Mouse (Mus musculus): Measurements from ENCODE around the gene Cdc42bpg. TPM values are rescaled to one million over a fixed set of nuclear protein-coding genes. Genes with fewer than 3 reads are reported as not detected.

Gene Cdc42bpg
- total RNA-seq, 2 experiments from 2014 or later: 3.3 to 3.4 TPM

DNA sequence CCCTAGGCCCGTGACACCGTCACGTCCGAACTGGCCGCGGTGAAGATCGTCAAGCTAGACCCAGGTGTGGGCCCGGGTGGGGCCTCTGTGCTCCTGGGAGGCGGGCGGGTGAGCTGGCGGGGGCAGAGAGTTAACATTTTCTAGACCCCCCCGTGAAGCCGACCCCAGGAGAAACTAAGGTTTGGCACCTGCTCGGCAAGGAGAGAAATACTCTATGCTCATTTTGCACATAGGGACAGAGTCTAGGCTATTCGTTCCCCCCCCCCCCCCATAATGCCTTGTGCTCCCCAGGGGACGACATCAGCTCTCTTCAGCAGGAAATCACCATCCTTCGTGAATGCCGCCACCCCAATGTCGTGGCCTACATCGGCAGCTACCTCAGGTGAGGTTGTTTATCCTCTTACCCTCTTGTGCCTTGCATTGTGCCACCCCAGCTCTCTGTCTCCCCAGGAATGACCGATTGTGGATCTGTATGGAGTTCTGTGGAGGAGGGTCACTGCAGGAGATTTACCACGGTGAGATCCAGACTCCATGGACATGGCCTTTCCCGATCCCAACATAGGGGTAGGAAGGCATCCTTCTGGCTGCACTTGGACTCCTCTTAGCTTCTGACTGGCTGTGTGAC is 35.3 kb downstream of the Cdc42bpg start:
- DNase-seq (ENCODE audit: low spot score in 2 of 2): no peak
- intact Hi-C loops (cut with DNase I): no loop called here

DNA sequence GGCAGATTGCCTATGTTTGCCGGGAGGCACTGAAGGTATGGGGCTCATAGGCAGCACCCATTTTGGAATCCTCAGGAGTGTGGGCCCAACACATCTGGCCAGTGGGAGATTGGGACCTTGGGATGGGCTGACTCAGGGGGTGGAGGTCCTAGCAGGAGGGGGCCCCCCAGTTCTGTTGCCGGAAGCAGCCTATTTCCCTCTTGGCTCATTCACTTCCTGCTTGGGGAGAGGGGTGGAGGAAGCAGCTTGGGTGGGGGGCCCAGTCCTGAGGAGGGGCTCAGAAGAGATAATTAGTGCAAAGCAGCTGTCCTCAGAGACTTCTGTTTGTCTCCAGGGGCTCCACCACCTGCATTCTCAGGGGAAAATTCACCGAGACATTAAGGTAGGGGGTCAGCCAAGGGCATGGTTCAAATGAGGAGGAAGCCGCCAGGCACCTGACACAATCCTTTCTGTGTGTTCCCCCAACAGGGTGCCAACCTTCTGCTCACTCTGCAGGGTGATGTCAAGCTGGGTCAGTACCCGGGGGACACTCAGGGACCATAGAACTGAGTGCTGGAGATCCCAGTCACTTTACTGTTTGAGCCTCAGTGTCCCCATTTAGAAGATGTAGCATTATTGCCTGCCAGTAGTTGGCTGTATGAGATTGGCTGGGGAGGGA is 36.1 kb downstream of the Cdc42bpg start:
- no peak for DNase-seq (ENCODE audit: low spot score in 2 of 2)
- intact Hi-C loops (cut with DNase I): no loop called here

DNA sequence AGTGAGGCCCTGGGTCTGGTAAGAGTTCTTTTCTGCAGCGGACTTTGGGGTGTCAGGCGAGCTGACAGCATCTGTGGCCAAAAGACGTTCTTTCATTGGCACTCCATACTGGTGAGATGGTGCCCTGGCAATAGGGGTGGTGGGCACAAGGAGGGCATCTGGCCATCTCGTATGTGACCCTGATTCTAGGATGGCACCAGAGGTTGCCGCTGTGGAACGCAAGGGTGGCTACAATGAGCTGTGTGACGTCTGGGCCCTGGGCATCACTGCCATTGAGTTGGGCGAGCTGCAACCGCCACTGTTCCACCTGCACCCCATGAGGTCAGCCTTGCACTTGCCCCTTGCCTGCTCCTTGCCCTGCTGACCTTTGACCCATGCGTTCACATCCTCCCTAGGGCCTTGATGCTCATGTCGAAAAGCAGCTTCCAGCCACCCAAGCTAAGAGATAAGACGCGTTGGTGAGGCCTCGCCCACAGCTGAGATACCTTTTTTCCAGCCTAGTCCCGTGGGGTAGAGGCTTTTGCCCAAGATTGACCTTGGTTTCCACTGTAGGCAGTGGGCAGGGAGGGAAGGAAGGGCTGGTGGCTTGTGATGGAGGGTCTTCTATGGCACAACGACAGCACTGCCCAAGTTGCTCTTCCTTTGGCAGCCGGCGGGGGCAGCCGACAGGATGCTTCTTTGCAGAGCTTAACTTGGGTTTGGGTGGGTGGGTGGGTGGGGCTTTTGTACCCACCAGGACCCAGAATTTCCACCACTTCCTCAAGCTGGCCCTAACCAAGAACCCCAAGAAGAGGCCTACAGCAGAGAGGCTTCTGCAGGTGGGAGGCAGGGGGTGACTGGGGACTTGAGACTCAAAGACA is 37.0 kb downstream of the Cdc42bpg start:
- no peak for DNase-seq (ENCODE audit: low spot score in 2 of 2)

DNA sequence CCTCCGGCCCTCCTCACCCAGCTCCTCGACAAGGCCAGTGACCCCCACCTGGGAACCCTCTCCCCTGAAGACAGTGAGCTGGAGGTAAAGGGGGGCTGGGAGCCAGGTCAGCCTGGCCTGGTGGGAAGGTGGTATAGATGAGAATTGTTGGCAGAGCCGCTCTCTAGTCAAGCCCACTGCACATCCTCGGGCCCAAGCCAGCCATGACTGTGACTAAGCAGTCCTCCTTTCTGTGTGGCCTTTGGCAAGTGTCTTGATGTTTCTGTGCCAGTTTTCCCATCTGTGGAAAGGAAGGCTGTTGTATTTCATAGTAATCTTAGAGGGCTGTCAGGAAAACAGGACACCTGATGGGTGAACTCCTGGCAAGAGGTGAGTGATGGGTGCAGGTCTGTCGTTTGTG is 37.7 kb downstream of the Cdc42bpg start:
- intact Hi-C loops (cut with DNase I): no loop called here
- DNase-seq (ENCODE audit: low spot score in 2 of 2): no peak

More for the DNA sequence above, 37.0 kb downstream of the Cdc42bpg start:
- intact Hi-C loops (cut with DNase I): no loop called here

DNA sequence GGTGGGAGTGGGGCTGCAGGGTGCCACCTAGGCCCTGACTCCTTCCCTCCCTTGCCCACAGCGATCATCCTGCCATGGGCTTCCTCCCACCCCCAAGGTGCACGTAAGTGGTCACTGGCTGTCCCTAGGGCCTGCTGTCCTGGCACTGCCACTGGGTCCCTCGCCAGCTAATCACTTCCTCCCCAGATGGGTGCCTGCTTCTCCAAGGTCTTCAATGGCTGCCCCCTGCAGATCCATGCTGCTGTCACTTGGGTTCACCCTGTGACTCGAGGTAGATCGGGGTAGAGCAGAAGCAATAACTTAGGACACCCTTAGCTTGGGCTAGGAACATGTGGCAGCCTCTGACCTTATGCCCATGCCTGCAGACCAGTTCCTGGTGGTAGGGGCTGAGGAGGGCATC is 39.8 kb downstream of the Cdc42bpg start:
- no peak for DNase-seq (ENCODE audit: low spot score in 2 of 2)
- intact Hi-C loops (cut with DNase I): no loop called here

DNA sequence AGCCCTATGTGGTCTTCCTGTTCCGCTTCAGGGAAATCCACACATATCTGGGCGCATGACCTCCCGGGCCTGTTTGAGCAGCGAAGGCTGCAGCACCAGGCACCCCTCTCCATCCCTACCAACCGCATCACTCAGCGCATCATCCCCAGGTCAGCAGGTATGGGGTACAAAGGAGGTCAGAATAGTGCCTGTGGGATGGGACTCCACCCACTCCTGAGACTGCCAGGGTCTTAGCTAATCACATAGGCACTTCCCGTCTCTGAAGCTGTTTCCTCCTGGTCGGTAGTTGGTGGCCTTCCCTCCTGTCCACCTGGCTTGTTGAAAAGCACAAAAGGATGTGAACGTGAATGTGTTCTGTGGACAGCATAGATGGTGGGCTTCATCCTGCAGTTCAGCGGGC is 40.4 kb downstream of the Cdc42bpg start:
- intact Hi-C loops (cut with DNase I): no loop called here
- DNase-seq (ENCODE audit: low spot score in 2 of 2): no peak

DNA sequence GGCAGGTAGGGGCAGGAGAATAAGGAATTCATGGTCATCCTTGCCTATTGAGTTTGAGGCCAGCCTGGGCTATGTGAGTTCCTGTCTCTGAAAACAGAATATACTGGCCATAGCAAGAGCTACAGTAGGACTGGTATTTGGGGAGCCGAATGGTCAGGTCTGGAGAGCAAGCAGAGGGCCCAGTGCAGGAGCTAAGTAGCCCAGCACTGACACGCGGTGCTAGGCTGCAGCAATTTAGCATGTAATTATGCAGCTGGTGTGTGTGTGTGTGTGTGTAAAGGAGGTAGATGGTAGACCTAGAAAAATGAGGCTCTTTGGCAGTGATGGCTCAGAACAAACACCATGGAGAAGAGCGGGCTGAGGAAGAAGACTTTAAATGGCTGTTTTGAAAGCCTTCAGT is 41.4 kb downstream of the Cdc42bpg start:
- intact Hi-C loops (cut with DNase I): no loop called here

DNA sequence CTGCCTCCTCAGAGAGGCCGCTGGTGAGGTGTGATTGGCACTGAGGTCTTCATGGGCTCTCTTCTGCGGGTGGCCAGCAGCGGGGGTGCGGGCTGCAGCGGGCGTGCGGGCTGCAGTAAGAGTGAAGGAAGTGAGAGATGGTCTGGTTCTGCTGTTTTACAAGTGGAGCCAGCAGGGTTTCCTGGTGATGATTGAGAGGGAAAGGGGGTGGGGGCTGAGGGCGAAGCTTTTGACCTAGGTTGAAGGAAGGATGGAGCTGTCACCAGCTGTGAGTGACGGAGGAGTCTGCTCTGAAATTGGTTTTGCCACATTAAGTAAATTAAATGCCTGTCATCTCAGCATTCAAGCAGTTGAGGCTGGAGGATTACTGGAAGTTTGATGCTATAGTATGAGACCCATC is 42.5 kb downstream of the Cdc42bpg start:
- no peak for DNase-seq (ENCODE audit: low spot score in 2 of 2)
- intact Hi-C loops (cut with DNase I): no loop called here

More for the DNA sequence above, 41.4 kb downstream of the Cdc42bpg start:
- no peak for DNase-seq (ENCODE audit: low spot score in 2 of 2)

DNA sequence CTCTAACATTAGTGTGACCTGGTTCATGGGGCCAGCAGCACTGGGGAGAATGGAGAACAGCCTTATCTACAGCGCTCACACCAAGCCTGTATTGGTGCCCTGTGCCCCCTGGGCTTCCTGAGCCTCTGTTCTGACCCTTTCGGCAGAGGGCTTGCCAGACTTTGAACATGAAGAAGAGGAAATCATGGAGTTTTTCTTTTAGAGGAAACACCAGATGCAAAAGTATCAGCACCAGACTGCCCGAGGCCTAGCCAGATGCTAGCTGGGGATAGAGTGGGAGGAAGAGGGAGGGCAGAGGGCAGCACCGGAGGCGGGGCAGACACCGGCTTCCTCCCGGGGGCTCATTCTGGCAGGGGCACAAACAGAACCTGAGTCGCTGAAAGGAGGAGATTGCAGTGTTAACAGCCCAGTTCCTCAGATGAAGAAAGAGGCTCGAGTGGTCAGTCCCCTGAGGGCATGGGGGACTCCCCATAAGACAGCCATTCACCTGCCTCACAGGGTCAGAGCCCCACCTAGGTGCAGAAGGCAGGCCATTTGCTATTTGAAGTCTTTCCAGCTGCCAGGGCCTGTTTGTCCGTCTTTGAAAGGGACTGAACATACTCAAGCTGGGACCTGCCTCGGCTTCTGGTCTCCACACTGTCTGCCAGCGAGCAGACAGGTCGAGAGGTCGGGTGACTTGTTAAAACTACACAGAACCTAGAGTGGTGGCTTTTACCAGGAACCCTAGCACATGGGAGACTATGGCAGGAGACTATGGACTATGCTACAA is 43.1 kb downstream of the Cdc42bpg start:
- intact Hi-C loops (cut with DNase I): no loop called here
- DNase-seq (ENCODE audit: low spot score in 2 of 2): no peak

DNA sequence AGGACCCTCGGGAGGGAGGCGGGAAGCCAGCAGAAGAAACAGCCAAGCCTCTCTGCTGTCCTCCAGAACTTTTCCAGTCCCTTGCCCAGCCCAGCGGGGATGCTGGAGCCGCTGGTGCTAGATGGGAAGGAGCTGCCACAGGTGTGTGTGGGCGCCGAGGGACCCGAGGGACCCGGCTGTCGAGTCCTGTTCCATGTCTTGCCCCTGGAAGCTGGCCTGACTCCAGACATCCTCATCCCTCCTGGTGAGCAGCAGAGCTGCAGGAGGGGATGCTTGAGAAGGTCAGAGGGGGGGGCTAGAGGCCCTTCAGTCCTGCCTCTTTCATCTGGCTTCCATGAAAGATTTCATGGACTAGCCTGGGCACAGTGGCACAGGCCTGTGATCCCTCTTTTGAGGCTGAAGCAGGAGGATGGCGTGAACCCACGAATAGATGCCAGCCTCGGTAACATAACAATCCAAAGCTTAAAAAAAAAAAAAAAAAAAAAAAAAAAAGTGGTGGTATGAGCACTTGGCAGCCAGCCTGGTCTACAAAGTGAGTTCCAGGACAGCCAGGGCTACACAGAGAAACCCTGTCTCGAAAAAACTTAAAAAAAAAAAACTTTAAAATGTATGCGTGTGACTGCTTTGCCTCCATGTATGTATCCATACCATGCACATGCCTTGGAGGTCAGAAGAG is 45.3 kb downstream of the Cdc42bpg start:
- intact Hi-C loops (cut with DNase I): no loop called here
- no peak for DNase-seq (ENCODE audit: low spot score in 2 of 2)

DNA sequence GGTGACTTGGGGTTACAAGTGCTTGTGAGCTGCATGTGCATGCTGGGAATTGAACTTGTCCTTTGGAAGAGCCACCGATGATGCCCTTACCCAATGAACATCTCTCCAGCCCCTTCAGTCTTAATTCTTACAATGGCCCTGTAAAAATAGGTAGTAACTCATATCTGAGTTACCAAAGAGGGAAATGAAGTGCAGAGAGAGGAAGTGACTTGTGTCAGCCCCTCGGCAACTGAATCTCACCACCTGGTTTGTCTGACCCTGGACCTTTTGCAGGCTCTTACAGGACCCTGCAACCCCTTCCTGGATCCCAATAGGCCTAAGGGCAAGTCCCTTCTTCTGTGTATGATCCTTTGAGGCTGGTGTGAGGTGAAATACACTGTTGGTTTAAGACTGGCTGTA is 45.9 kb downstream of the Cdc42bpg start:
- intact Hi-C loops (cut with DNase I): no loop called here
- DNase-seq (ENCODE audit: low spot score in 2 of 2): no peak

DNA sequence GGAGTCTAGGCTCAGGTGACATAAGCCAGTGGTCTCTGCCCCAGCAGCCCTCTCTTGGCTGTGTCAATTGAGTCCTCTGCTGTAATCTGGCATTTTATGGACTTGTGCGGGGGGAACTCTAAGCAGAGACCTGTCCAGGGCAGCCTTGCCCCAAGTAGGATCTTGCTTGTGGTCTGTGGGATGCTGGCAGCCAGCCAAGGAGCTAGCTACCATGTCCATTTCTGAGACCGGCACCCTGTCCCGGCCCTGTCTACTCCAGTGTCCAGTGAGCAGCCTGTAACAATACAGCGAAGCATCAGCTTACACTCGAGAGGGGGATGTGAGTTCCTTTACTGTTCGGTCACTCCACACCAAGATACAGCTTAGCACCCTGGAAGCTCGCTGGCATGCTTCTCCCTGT is 47.8 kb downstream of the Cdc42bpg start:
- DNase-seq (ENCODE audit: low spot score in 2 of 2): no peak
- intact Hi-C loops (cut with DNase I): no loop called here

DNA sequence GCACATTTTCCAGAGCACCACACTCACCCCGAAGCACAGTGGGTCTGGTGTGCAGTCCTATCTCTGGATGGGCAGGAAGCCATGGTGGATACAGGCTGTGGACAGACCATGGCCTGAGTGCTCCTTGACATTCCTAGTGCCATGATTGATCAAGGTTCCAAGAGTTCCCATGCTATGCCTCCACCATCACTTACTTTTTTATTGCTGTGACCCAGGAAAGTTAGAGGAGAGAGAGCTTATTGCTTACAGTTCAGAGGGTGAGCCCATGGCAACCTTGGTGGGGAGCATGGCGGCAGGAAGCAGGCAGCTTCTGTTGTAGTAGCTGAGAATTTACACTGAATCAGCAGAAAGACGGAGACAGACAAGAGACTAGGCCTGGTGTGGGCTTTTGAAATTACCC is 55.0 kb downstream of the Cdc42bpg start:
- no peak for DNase-seq (ENCODE audit: low spot score in 2 of 2)
- intact Hi-C loops (cut with DNase I): no loop called here

DNA sequence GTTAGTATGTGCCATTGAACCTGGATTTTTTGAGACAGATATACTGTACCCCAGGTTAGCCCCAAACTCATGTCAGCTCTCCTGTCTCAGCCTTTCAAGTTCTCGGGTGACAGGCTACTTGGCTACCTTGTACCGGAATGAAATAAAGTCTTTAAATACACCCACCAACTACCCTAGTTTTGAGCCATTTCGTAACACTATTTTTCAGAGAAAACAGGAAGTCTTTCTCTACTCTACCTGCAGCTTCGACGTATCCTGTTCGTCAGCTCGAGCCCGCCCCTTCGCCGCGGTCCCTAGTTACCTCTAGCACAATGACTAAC is 56.8 kb downstream of the Cdc42bpg start:
- no peak for DNase-seq (ENCODE audit: low spot score in 2 of 2)
- intact Hi-C loops (cut with DNase I): no loop called here

DNA sequence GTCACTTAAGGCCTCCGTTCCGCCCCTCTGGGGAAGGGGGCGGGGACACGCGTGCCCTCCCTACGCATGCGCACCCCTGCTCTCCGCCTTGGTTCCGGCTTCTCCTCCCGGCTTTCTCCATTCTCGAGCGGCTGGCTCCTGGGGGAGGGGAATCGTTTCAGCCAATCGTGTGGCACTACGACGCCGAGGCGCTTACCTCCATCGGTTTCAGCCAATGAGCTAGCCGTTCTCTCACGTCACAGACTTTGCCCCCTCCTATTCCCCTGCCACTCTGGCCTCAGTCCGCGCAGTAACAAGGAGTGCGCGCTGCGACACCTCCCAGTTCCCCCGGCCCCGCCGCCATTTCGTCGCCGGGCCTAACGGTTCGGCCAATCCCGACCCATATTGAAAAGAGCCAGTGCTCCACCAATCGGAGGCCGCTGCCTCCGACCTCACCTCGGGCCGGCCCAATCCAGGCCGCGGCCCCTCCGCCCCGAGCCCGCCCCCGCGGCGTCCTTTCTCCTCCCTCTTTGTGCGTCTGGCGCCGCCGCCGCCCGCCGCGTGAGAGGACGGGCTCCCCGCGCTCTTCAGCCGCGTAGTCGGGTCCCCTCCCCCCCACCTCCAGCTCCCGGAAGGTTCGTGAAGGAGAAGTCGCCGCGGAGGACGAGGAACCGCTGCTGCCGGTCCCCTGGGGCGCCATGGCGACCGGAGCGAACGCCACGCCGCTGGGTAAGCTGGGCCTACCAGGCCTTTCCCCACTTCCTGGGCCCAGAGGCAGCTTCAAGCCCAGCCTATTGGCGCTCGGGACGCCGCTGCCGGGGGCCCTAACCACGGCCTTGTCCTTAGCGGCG is 57.4 kb downstream of the Cdc42bpg start, which contains the start of gene Sf1:
TSS of gene Sf1 (plus strand) at position 280 of the 830 bp plus-strand sequence.
- intact Hi-C loops (cut with DNase I): no loop called here
- DNase-seq (ENCODE audit: low spot score in 2 of 2): peak; percentile 100

DNA sequence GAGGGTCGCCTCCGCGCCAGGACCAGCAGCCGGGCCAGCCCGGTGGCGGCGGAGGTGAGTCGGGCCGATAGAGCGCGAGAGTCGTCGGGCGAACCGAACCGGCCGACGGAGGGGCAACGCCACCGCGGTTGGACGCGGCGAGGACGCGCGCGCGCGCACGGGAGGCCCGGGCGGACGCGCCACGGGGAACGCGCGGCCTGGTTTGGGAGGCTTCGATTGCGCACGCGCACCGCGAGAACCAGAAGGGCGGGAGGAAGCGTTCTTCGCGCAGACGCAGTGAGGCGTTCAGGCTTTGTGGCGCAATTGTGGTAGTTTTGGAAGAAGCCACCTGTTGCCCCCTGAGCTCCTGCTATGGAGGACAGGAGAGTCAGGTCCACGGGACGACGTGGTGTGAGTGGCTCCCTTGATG is 58.1 kb downstream of the Cdc42bpg start:
- intact Hi-C loops (cut with DNase I): no loop called here

DNA sequence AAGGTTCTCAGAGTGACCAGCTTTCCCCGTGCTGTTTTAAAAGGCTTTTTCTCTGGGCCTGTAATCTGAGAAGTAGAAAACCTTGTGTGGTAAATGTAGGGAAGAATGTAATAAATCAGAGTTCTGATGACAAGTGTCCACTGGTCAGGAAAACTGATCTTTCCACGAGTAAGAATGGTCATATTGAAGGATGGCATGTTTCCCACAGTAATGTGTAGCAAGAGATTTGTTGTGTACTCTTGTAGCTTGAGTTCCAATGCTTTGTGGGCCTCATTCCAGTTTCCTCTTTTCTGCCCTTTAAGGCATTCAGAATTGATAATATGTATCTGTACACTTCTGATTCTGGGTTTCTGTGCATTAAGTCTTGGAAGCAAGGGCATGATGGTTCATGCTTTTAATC is 58.6 kb downstream of the Cdc42bpg start:
- intact Hi-C loops (cut with DNase I): loop anchor here (5.0 kb wide), 1 partner anchor 52 kb away; the partner anchor contains the start of gene Nrxn2
- DNase-seq (ENCODE audit: low spot score in 2 of 2): no peak

More for the DNA sequence above, 58.1 kb downstream of the Cdc42bpg start:
- DNase-seq (ENCODE audit: low spot score in 2 of 2): peak; percentile 91

DNA sequence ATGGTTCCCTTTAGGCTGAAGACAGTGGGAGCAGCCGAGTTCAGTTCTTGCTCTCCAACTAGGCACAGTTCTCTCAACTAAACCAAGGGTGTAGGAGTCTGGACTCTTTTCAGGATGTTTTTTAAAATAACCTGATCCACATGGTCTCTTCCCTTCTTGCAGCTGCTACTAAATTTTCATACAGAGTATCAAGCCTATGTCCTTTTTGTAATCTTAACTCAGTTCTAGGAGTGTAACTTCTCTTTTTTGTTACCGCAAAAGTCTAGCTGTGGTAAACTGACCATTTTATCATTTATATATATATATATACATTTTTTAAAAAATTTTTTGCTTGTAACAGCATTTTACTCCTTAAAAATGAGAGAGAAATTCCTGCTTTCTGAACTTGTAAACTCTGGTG is 63.9 kb downstream of the Cdc42bpg start:
- intact Hi-C loops (cut with DNase I): no loop called here
- DNase-seq (ENCODE audit: low spot score in 2 of 2): no peak

DNA sequence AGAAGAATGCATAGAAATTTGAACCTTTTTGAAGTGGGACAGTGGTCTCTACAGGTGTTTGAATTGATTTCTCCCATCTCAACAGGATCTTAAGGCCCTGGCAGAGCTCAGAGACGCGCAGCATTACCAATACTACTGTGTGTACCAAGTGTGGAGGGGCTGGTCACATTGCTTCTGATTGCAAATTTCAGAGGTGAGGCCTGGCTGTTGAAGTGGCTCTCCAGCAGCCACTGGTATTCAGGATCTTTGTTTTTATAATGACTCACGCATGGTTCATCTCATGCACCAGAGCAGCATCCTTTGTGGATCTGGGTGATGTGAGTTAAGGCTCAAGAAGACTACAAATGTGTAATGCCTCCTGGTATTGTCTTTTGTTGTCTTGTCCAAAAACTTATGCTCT is 66.2 kb downstream of the Cdc42bpg start:
- no peak for DNase-seq (ENCODE audit: low spot score in 2 of 2)
- intact Hi-C loops (cut with DNase I): no loop called here

Data from left cerebral cortex, postnatal 36 days (tissue).